Mouse (Mus musculus): Measurements from ENCODE around the gene Synj1.
A peak's percentile ranks its signal among the peaks of the same experiment; 100 is the strongest.

The Synj1 gene

GRCm38 (mm10) chr16:91009942-91010529 is 1.1 kb downstream of the Synj1 start:
- DNase-seq (ENCODE audit: low spot score in 2 of 2), result peak in 1 of 2 experiments; percentile 4

DNA sequence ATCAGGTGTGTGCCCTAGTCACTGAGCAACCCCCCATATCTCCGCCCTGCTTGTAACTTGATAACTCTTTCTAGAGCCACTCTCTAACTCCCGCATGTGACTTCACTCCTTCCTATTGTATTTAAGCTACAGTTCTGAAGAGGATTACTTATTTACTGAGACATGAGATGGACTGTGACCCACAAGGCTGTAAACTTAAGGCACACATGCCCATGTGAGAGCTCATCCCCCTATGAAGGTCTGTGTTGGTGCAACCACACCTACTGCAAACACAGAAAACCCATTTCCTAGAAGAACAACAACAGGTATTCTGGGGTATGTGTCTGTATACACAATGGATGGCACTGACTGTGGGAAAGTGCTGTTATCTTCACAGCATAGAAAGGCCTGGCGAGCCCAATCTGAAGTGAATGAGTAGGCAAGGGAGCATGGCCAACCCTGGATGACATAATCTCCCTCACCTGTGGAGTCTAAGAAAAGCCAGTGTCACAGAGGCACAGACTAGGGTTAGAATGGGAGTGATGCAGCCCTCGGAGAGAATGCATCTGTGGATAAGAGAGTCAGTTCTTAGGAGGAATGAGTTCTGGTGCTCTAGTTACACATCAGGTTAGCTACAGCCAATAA is 6.1 kb downstream of the Synj1 start:
- DNase-seq (ENCODE audit: low spot score in 2 of 2), result no peak

DNA sequence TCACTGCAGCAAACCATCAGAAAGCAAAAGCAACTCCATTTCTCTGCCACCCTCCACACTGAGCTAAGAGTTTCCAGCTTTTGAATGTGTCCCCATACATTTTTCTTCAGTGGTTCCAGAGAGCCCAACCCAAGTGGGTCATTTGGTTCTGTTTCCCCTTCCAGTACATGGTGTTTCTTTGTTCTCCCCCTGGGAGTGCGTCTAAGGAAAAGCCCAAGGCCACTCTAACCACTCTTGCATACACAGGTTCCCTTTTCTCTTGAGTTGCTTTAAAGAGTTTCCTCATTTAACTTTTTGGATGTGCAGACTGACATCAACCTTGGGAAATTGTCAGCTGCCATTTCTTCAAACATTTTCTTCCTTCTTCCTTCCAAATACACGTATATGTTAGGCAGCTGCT is 10.0 kb downstream of the Synj1 start:
- DNase-seq (ENCODE audit: low spot score in 2 of 2), result no peak

- DNase-seq (ENCODE audit: low spot score in 2 of 2), result peak in 1 of 2 experiments; percentile 23
These were observed 11.3 kb downstream of the Synj1 start for GRCm38 (mm10) chr16:90999827-91000226.

- DNase-seq (ENCODE audit: low spot score in 2 of 2), result no peak
These were observed 13.3 kb downstream of the Synj1 start for GRCm38 (mm10) chr16:90997822-90998221.

- no peak for DNase-seq (ENCODE audit: low spot score in 2 of 2)
These were observed 14.5 kb downstream of the Synj1 start for GRCm38 (mm10) chr16:90996327-90997243.

GRCm38 (mm10) chr16:90995498-90995897 is 15.6 kb downstream of the Synj1 start:
- DNase-seq (ENCODE audit: low spot score in 2 of 2), result no peak

GRCm38 (mm10) chr16:90995023-90995422 is 16.1 kb downstream of the Synj1 start:
- peak in 1 of 2 experiments; percentile 21 for DNase-seq (ENCODE audit: low spot score in 2 of 2)

GRCm38 (mm10) chr16:90989162-90989561 is 21.9 kb downstream of the Synj1 start:
- DNase-seq (ENCODE audit: low spot score in 2 of 2), result no peak

DNA sequence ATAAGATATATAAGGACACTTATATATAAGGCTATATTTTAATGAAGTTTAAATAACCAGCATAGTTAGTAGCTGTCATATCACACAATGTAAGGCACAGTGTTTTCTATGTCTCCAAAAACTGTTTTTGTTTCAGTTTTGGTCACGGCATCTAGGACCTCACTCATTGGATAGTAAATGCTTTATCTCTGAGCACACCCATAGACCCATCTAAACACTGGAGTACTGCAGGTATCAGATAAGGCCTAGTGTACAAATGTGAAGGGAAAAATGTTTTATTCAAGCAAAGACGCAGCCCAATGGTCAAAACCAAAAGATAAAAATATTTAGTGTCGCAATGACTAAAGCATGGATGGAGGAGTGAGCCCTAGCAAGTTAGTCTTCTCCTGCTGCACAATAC is 22.4 kb downstream of the Synj1 start:
- DNase-seq (ENCODE audit: low spot score in 2 of 2), result no peak

- DNase-seq (ENCODE audit: low spot score in 2 of 2), result no peak
These were observed 23.1 kb downstream of the Synj1 start for GRCm38 (mm10) chr16:90988039-90988438.

DNA sequence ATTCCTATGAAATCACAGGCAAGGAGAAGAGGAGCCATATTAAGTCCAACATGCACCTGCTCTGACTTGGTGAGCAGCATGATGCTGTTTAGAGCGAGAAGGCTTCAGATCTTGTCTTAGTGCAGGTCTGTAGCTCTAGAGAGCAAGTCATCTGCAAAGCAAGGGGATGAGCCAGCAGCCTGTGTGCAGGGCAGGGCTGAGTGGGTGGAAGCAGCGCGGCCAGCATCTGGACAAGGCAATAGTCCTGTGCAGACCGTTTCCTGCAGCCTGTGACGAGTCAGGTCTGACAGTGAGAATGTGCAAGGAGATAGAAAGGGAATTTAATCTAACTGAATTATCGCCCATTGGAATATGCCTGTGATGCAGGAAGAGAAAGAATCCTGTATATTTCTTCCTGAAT is 40.1 kb downstream of the Synj1 start:
- no peak for DNase-seq (ENCODE audit: low spot score in 2 of 2)

- DNase-seq (ENCODE audit: low spot score in 2 of 2), result no peak
These were observed 44.9 kb downstream of the Synj1 start for GRCm38 (mm10) chr16:90966241-90966640.

GRCm38 (mm10) chr16:90964302-90964701 is 46.8 kb downstream of the Synj1 start:
- no peak for DNase-seq (ENCODE audit: low spot score in 2 of 2)

- no peak for DNase-seq (ENCODE audit: low spot score in 2 of 2)
These were observed 47.2 kb downstream of the Synj1 start for GRCm38 (mm10) chr16:90963866-90964265.

- no peak for DNase-seq (ENCODE audit: low spot score in 2 of 2)
These were observed 47.9 kb downstream of the Synj1 start for GRCm38 (mm10) chr16:90963231-90963630.

GRCm38 (mm10) chr16:90958301-90959085 is 52.6 kb downstream of the Synj1 start:
- DNase-seq (ENCODE audit: low spot score in 2 of 2), result no peak

DNA sequence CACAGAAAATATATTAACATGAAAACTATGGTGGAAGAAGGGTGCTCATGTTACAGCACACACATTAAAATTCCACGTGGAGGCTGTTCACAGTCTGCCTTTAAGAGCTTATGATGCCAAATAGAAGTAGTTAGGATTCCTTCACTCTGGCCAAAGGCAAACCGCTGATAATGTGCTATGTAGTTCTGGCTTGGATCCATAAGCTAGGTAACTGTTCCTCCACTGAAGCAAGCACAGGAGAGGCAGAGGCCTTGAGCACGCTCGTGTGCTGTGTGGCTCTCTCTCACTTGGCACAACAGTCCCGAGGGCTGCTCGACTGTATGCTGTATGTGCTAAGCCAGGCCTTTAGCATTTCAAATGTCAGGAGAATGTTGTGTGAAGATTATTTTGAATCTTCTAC is 55.6 kb downstream of the Synj1 start:
- DNase-seq (ENCODE audit: low spot score in 2 of 2), result no peak

DNA sequence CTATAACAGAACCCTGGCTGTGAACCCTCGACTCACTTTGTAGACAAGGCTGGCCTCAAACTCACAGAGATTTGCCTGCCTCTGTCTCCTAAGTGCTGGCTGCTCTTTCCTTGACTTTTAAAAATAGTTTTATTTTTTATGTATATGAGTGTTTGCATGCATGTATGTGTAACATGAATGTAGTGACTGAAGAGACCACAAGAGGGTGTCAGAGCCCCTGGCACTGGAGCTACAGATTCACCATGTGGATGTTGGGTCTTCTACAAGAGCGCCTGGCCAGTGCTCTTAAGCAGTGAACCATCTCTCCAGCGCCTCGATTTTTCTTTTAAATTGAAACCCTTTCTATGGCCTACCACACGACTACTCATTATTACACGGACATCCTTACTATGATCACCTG is 57.3 kb downstream of the Synj1 start:
- DNase-seq (ENCODE audit: low spot score in 2 of 2), result no peak

GRCm38 (mm10) chr16:90953147-90953546 is 58.0 kb downstream of the Synj1 start:
- DNase-seq (ENCODE audit: low spot score in 2 of 2), result peak in 1 of 2 experiments; percentile 15

DNA sequence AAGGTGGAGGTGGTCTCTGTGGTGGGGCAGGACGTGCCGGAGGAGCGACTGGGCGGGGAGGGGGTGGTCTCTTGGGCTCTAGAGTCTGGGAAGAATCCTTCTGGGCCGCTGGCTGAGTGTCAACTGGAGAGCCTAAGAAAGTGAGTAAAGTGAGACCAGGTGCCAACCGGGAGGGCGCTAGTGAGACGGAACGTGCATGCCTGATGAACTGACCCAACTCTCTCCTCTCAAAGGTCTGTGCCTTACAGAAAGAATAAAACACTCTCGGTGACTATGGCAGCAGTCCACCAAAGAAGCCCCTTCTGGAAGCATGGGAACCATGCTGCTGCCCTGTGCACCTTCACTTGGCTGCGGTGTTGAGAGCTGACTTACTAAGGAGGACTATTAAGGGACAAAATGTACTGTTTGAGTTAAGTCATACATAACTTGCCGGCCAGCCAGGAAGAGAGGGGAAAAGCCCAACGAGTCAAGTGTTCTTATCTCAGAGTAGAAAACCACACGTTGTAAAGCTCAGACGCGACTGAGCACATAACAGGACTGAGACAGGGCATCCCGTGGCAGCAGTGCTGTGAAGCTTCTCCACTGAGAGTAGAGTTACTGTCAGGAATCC is 60.6 kb downstream of the Synj1 start:
- no peak for DNase-seq (ENCODE audit: low spot score in 2 of 2)

All from natural killer cell, adult 2 months (primary cell).